Mouse (Mus musculus) E14TG2a.4 (cell line): Measurements from ENCODE around the gene Tcta.
"Not testable (repeated sequence)": the region's sequence is repeated elsewhere in the genome, so short reads cannot be mapped to it uniquely, and the experiment has no call there.

ENCODE experiments used
- H3K27me3 ChIP-seq: 2 replicates; pipeline ENCODE4 v1.6.1; 2014; ENCODE audit warnings: low read length, control low read depth; ENCODE audit not compliant: insufficient read depth
- H3K36me3 ChIP-seq: 2 replicates; pipeline ENCODE4 v1.6.1; 2014; ENCODE audit warnings: low read length, control low read depth; ENCODE audit not compliant: insufficient read depth
- H3K4me1 ChIP-seq: replicated peaks from 2 replicates; pipeline ENCODE4 v1.6.1; 2014; ENCODE audit warnings: low read depth, low read length, control low read depth
- H3K4me3 ChIP-seq: replicated peaks from 2 replicates; pipeline ENCODE4 v1.5.1; 2014; ENCODE audit warnings: mild to moderate bottlenecking, low read length
- H3K9me3 ChIP-seq: 2 replicates; pipeline ENCODE4 v1.6.1; 2014; ENCODE audit warnings: low read length, control low read depth
- CTCF ChIP-seq: conservative IDR thresholded peaks from 2 replicates; pipeline ENCODE4 v1.5.1; 2014; ENCODE audit warnings: low read length
- NANOG ChIP-seq: IDR thresholded peaks from 2 replicates; pipeline ENCODE4 v1.6.1; 2014; ENCODE audit warnings: borderline replicate concordance, low read length, mixed read lengths
- POU5F1 ChIP-seq: IDR thresholded peaks from 2 replicates; pipeline ENCODE4 v1.6.1; 2014; ENCODE audit warnings: low read length, borderline replicate concordance

The Tcta gene

DNA sequence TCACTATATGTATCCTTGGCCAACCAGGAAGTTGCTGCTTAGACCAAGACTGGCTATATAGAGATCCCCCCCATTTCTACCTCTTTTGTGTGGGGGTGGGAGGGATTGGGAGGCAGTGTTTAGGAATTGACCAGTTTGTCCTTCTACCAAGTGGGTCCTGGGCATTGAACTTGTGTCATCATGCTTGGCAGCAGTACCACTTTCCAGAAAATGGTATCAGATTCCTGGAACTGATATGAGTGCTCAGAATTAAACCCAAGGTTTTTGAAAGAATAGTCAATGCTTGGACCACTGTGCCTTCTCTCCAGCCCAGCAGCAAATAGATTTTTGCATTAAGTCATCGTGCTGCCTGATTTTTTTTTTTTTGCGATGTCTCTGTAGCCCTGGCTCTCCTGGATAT, 19.9 kb upstream of the Tcta start:
- H3K4me1 ChIP-seq, result peaks cover 52% of the 10 kb centered on the region
- no peaks in the 10 kb centered on the region for H3K9me3 ChIP-seq
- no peak overlapping the region for H3K4me3 ChIP-seq
- H3K27me3 ChIP-seq, result no peaks in the 10 kb centered on the region
- peaks cover 89% of the 10 kb centered on the region for H3K36me3 ChIP-seq
- TF ChIP-seq POU5F1 (no peak), NANOG (no peak)

DNA sequence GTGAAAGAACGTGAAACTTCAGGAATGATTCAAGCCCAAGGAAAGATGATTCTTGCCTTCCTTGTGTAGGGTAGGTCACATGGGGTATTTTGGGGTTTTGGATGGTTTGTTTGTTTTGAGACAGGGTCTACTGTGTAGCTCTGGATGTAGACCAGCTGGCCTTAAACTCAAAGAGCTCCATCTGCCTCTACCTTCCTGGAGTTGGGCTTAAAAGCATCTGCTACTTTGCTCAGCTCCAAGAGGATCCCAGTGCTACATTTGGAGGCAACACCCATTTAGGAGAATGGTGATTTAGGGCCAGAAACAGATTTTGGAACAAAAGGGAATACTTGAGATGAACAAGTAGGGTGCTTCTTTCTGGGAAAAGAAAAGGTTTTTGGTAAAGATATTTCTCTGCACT, 18.8 kb upstream of the Tcta start:
- peaks cover 61% of the 10 kb centered on the region for H3K4me1 ChIP-seq
- TF ChIP-seq CTCF (no peak), NANOG (no peak), POU5F1 (no peak)
- no peaks in the 10 kb centered on the region for H3K9me3 ChIP-seq
- no peak overlapping the region for H3K4me3 ChIP-seq
- no peaks in the 10 kb centered on the region for H3K27me3 ChIP-seq
- H3K36me3 ChIP-seq, result peaks cover 87% of the 10 kb centered on the region

DNA sequence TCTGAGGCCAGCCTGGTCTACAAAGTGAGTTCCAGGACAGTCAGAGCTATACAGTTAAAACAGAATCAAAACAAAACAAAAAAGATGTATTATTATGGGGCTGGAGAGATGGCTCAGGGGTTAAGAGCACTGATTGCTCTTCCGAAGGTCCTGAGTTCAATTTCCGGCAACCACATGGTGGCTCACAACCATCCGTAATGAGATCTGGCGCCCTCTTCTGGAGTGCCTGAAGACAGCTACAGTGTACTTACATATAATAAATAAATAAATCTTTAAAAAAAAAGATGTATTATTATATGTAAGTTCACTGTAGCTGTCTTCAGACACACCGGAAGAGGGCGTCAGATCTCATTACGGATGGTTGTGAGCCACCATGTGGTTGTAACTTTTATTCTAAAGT, 16.1 kb upstream of the Tcta start:
- H3K4me1 ChIP-seq, result peaks cover 89% of the 10 kb centered on the region
- peak; percentile 15 for TF ChIP-seq CTCF
- H3K9me3 ChIP-seq, result not testable (repeated sequence)

DNA sequence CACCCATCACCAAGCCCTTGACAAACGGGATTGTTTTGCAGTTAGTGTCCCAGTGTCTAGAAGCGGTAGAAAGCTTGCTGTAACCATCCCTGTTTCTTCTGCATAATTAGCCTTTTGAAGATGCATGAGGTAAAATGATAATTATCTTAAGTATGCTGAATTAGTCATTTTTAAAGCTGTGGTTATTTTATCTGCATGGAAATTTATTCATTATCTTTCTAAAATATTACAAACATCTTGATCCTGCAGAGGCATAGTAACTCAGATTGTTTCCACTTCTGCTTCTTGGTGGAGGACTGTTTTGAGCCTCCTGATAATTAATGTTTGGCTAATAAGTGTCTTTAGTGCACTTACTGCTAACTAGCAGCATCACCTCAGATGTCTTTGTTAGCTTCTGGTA, 12.5 kb upstream of the Tcta start:
- Histone ChIP-seq H3K4me1 (peaks cover 86% of the 10 kb centered on the region), H3K36me3 (peaks cover 82% of the 10 kb centered on the region), H3K9me3 (no peaks in the 10 kb centered on the region), H3K4me3 (no peak overlapping the region), H3K27me3 (no peaks in the 10 kb centered on the region)
- no peak for TF ChIP-seq POU5F1
- no peak for TF ChIP-seq NANOG
- TF ChIP-seq CTCF, result no peak

More for the DNA sequence above, 16.1 kb upstream of the Tcta start:
- not testable (repeated sequence) for H3K27me3 ChIP-seq, H3K4me3 ChIP-seq
- H3K36me3 ChIP-seq, result peaks cover 85% of the 10 kb centered on the region

DNA sequence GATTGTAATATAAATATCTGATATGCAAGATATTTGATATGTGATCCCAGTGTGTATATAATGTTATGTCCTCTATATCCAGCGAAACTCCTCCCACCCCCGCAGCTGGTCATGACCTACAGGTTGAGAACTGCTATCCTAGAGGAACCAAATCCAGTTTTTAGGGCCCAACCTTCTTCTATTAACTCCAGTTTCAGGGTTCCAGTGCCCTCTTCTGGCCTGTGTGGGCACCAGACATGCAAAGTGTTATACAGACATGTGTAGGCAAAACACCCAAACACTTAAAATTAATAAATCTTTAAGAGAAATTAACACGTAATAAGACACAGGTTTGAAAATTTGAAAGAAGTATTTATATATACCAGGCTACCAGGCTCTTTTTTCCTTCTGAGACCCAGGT, 11.6 kb upstream of the Tcta start:
- Histone ChIP-seq H3K27me3 (no peaks in the 10 kb centered on the region), H3K4me1 (peaks cover 83% of the 10 kb centered on the region), H3K36me3 (peaks cover 84% of the 10 kb centered on the region), H3K4me3 (no peak overlapping the region), H3K9me3 (no peaks in the 10 kb centered on the region)
- TF ChIP-seq CTCF (no peak), NANOG (no peak), POU5F1 (no peak)

DNA sequence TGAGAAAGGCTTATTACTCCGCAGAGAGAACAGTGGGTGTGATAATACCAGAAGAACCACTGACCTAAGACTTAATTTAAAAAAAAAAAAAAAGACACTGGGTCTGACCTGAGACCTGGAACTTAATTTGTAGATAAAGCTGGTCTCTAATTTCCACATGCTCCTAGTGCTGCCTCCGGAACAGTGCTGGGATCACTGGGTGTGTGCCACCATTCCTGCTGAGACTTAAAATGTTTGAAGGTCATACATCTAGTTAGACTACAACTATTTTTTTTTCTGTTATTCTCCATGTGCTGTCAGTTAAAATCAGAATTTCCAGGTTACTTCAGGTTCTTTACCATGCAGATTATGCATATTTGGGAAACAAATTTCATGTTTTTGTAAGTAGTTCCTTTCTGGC, 2.2 kb upstream of the Tcta start:
- Histone ChIP-seq H3K27me3 (no peaks in the 10 kb centered on the region), H3K36me3 (peaks cover 52% of the 10 kb centered on the region), H3K4me1 (peaks cover 65% of the 10 kb centered on the region), H3K9me3 (no peaks in the 10 kb centered on the region), H3K4me3 (peak overlapping the region; percentile 92)
- TF ChIP-seq CTCF (no peak), POU5F1 (no peak), NANOG (no peak)

DNA sequence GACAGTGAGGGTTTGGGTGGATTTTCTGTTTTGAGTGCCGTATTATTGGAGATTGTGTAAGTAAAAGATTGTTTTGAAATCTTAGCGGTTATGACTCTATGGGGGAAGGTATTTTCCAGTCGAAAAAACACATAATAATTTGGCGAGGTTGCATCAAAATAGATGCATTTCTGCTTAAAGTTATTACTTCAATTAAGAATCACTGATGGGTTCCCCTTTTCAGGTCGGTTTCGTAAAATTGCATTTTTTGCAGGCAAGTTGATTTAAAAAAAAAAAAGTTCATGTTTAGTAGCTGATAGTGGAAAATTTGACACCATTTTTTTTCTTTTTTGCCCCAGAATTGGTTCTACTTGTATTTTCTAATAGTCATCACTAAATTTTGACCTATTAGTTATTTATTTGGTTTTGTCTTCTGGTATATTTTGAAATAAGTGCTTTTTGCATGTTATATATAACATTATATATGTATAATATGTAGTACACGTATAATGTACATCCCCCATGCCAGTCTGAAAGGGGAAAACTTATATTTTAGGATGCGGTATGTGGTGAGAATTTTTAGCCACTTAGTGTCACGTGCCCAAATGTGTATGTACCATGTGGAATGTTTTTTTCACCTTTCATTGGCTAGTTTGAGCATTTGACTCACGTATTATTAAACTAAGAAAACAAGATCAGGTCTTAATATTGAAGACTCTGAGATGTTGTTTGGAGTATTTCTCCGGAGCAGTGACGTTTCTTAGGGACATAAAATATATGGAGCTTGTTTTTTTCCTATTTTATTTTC, 1.3 kb upstream of the Tcta start:
- H3K36me3 ChIP-seq, result peaks cover 54% of the 10 kb centered on the region
- no peaks in the 10 kb centered on the region for H3K27me3 ChIP-seq
- no peaks in the 10 kb centered on the region for H3K9me3 ChIP-seq
- H3K4me3 ChIP-seq, result peak overlapping the region; percentile 92
- no peak for TF ChIP-seq NANOG
- TF ChIP-seq CTCF, result no peak
- TF ChIP-seq POU5F1, result no peak
- peaks cover 61% of the 10 kb centered on the region for H3K4me1 ChIP-seq

DNA sequence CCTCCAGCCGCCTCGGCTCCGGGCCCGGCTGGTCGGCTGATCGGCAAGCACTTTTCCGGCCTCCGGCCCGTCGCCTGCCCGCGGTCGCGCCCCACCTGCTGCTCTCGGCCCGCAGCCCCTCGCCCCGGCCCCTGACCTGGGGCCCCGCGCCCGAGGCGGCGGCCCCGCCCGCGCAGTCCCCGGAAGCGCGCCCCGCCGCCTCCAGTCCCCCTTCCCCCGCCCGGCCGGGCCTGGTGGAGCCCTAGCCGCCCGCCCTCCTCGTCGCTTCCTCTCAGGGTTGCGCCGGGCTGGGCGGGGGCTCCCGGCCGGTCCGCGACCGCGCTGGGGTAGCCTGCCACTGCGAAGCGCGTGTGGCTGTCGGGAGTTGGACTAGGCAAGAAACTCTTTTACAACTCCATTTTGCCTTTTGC, 616 bp upstream of the Tcta start:
- Histone ChIP-seq H3K36me3 (peaks cover 53% of the 10 kb centered on the region), H3K4me3 (peak overlapping the region; percentile 92), H3K27me3 (no peaks in the 10 kb centered on the region), H3K4me1 (peaks cover 61% of the 10 kb centered on the region), H3K9me3 (no peaks in the 10 kb centered on the region)
- no peak for TF ChIP-seq CTCF
- TF ChIP-seq NANOG, result no peak

DNA sequence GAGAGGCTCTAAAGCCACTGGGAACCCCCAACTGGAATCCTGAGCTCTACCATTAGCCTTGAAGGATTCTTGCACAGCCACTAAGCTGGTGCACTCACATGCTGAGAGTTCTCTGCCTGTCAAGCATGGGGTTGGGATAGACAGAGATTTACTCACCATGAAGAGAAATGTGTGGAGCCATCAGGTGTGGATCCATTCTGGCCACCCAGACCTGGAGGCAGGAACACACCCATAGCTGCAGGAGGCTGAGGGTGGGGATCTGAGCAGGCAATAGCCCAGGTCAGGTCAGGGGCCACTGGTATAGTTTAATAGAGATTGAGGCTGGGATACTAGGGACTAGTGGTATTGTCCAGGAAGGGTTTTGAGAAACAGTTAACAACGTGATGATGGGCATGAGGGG, 790 bp downstream of the Tcta start:
- TF ChIP-seq POU5F1 (no peak), CTCF (no peak), NANOG (no peak)
- peak overlapping the region; percentile 92 for H3K4me3 ChIP-seq
- H3K4me1 ChIP-seq, result peaks cover 60% of the 10 kb centered on the region
- H3K27me3 ChIP-seq, result no peaks in the 10 kb centered on the region
- no peaks in the 10 kb centered on the region for H3K9me3 ChIP-seq
- H3K36me3 ChIP-seq, result peaks cover 55% of the 10 kb centered on the region
